Mouse (Mus musculus): ENCODE data around the gene Nog. TPM values are rescaled to one million over a fixed set of nuclear protein-coding genes. Genes with fewer than 3 reads are reported as not detected.
A peak's percentile ranks its signal among the peaks of the same experiment; 100 is the strongest.

Nog gene
- polyA plus RNA-seq, 1 experiment from 2014 or later = 4.1 TPM

DNA sequence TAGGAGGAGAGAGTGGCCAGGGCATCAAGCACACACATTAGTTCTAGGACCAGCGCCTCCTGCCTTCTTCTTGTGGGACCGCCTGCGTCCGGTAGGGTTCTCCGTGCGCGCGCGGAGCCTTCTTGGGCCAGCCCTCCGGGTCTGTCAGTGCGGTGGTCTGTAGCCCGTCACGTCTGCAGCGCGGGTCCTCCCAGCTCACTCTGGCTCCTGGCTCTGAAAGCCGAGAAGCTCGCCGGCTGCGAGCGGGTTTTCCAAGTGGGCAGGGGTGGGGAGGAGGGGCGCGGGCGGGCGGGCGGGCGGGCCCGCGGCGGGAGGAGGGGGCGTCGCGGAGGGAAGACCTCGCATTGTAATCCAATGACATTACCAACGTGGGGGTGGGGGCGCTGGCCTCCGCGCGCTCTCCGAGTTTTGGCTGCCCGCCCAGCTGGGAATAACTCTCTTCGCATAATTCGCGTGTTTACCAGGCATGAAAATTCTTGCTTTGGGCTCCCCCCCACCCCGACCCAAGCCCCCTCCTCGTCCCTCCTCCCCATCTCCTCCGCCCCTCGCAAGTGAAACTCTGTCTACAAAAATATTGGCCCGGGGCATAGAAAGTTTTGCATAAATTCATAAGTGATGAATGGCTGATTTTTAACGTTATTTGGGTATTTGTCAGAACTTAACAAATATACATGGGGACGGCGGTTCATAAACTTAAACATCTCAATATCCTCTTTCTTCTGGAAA is 3.7 kb downstream of the Nog start:
- Histone ChIP-seq H3K4me2 (ENCODE audit: low read length) (peak overlapping the region; percentile 88), H3K4me3 (ENCODE audit: low read depth, low read length) (peak overlapping the region; percentile 46), H3K27me3 (ENCODE audit: control insufficient read depth, insufficient read depth, low read depth, low read length) (no peaks in the 10 kb centered on the region), H3K27ac (ENCODE audit: low read length) (peak overlapping the region; percentile 55), H3K36me3 (ENCODE audit: control insufficient read depth, insufficient read depth, low read length) (no peaks in the 10 kb centered on the region), H3K9ac (ENCODE audit: low read depth, low read length) (peak overlapping the region; percentile 64), H3K9me3 (replicated peaks; ENCODE audit: control insufficient read depth, low read length, poor library complexity, severe bottlenecking) (no peaks in the 10 kb centered on the region), H3K4me1 (ENCODE audit: control insufficient read depth, insufficient read depth, low read length) (peaks cover 25% of the 10 kb centered on the region)
- ATAC-seq = peak; percentile 24; the same call in 1 of the 2 replicates
- 0% methylated on average over 38 of the region's 51 CpGs for WGBS

DNA sequence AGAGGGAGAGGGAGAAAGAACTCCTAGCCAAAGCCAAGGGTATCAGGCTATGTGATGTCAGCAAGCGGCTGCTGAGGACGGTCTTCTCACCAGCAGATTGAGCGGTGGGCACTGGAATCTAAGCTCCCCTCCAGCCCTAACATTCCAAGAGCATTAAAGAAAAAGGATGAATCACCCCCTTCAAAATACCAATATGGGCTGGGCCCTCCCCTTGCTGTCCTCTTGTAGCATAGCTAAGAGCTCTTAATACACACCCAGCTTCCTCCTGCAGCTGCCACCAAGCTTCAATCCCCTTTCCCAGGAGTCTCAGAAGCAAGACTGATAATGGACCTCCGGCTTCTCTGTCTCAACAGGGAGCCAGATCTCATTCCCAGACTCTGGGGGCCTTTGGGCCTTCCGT is 4.6 kb downstream of the Nog start:
- H3K36me3 ChIP-seq (ENCODE audit: control insufficient read depth, insufficient read depth, low read length) = no peaks in the 10 kb centered on the region
- H3K9me3 ChIP-seq (replicated peaks; ENCODE audit: control insufficient read depth, low read length, poor library complexity, severe bottlenecking) = no peaks in the 10 kb centered on the region
- peaks cover 25% of the 10 kb centered on the region for H3K4me1 ChIP-seq (ENCODE audit: control insufficient read depth, insufficient read depth, low read length)
- WGBS = 23% methylated on average over 5 of the region's 5 CpGs
- ATAC-seq = no peak
- peak overlapping the region; percentile 64; the same call in 1 of the 2 replicates for H3K9ac ChIP-seq (ENCODE audit: low read depth, low read length)
- no peak overlapping the region; the same call in 1 of the 2 replicates for H3K27ac ChIP-seq (ENCODE audit: low read length)
- peak overlapping the region; percentile 88 for H3K4me2 ChIP-seq (ENCODE audit: low read length)
- no peaks in the 10 kb centered on the region for H3K27me3 ChIP-seq (ENCODE audit: control insufficient read depth, insufficient read depth, low read depth, low read length)
- no peak overlapping the region for H3K4me3 ChIP-seq (ENCODE audit: low read depth, low read length)

DNA sequence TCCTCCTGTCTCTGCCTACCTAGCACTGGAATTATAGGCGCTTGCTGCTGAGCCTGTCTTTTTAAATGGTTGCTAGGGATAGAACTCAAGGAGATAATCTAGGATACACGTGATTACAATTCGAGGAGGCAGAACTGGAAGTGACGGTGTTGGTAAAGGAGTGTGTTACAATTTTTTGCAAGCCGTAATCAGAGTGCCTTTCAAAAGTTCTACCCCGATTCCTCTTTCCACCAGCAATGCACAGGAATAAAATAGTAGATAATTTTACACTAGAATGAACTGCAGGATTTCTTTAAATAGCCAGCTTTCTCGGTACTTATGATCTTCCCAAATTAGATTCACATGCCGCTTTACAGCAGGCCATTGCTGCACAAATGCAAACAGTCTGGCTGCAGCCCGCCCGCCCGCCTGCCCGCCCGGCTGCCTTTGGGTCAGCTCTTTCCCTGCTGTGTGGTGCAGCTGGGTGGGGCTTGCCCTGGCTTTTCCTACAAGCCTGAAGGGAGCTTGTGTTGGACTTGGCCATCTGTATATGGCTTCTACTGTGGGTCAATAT is 32.2 kb downstream of the Nog start:
- no peaks in the 10 kb centered on the region for H3K36me3 ChIP-seq (ENCODE audit: control insufficient read depth, insufficient read depth, low read length)
- 81% methylated on average over 13 of the region's 13 CpGs for WGBS

DNA sequence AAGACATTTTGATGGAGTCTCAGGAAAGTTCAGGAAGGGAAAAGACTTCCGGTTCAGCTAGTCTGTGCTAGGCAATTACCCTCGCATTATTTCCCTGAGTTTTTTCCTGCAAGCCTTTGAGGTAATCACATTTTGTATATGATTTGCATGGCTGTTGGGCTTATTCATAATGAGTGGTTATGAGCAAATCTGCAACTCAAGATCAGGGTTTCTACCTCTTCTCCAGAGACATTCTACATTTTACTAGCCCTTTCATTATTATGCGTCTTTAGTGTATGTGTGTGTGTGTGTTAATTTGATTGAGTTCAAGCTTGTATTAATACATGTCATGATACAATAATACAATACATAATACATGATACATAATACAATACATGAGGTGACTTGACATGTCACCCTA is 34.6 kb downstream of the Nog start:
- 98% methylated on average over 3 of the region's 3 CpGs for WGBS

More for the DNA sequence above, 32.2 kb downstream of the Nog start:
- Histone ChIP-seq H3K9me3 (replicated peaks; ENCODE audit: control insufficient read depth, low read length, poor library complexity, severe bottlenecking) (no peaks in the 10 kb centered on the region), H3K27ac (ENCODE audit: low read length) (no peak overlapping the region), H3K27me3 (ENCODE audit: control insufficient read depth, insufficient read depth, low read depth, low read length) (no peaks in the 10 kb centered on the region), H3K4me3 (ENCODE audit: low read depth, low read length) (no peak overlapping the region), H3K4me1 (ENCODE audit: control insufficient read depth, insufficient read depth, low read length) (no peaks in the 10 kb centered on the region), H3K9ac (ENCODE audit: low read depth, low read length) (no peak overlapping the region), H3K4me2 (ENCODE audit: low read length) (no peak overlapping the region)
- ATAC-seq = no peak

DNA sequence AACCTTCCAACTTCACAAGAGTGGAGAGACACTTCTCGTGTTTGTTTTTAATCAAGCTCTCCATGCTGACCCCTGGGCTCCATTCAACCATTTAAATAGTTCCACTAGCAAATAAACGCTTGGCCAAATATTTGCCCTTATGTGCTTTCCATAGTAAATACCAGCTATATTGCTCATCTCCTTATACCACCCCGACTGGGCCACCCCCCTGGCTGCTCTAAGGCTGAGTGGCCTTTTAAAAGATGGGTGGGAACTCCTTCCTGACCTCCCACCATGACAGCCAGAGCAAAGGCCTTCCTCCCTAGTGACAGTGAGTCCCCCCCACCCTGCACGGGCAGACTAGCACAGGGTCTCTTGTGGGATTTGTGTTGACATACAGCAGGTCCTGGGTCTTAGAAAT is 37.1 kb downstream of the Nog start:
- H3K36me3 ChIP-seq (ENCODE audit: control insufficient read depth, insufficient read depth, low read length) = no peaks in the 10 kb centered on the region
- no peaks in the 10 kb centered on the region for H3K27me3 ChIP-seq (ENCODE audit: control insufficient read depth, insufficient read depth, low read depth, low read length)
- H3K4me1 ChIP-seq (ENCODE audit: control insufficient read depth, insufficient read depth, low read length) = no peaks in the 10 kb centered on the region
- H3K9ac ChIP-seq (ENCODE audit: low read depth, low read length) = no peak overlapping the region
- no peak overlapping the region for H3K4me2 ChIP-seq (ENCODE audit: low read length)
- ATAC-seq = no peak
- H3K27ac ChIP-seq (ENCODE audit: low read length) = no peak overlapping the region
- no peaks in the 10 kb centered on the region for H3K9me3 ChIP-seq (replicated peaks; ENCODE audit: control insufficient read depth, low read length, poor library complexity, severe bottlenecking)
- no peak overlapping the region for H3K4me3 ChIP-seq (ENCODE audit: low read depth, low read length)
- WGBS = 64% methylated on average over 4 of the region's 4 CpGs

More for the DNA sequence above, 34.6 kb downstream of the Nog start:
- H3K36me3 ChIP-seq (ENCODE audit: control insufficient read depth, insufficient read depth, low read length) = no peaks in the 10 kb centered on the region
- H3K4me3 ChIP-seq (ENCODE audit: low read depth, low read length) = no peak overlapping the region
- H3K27ac ChIP-seq (ENCODE audit: low read length) = no peak overlapping the region
- H3K4me2 ChIP-seq (ENCODE audit: low read length) = no peak overlapping the region
- no peak overlapping the region for H3K9ac ChIP-seq (ENCODE audit: low read depth, low read length)
- no peak for ATAC-seq
- H3K27me3 ChIP-seq (ENCODE audit: control insufficient read depth, insufficient read depth, low read depth, low read length) = no peaks in the 10 kb centered on the region
- no peaks in the 10 kb centered on the region for H3K9me3 ChIP-seq (replicated peaks; ENCODE audit: control insufficient read depth, low read length, poor library complexity, severe bottlenecking)
- H3K4me1 ChIP-seq (ENCODE audit: control insufficient read depth, insufficient read depth, low read length) = no peaks in the 10 kb centered on the region

DNA sequence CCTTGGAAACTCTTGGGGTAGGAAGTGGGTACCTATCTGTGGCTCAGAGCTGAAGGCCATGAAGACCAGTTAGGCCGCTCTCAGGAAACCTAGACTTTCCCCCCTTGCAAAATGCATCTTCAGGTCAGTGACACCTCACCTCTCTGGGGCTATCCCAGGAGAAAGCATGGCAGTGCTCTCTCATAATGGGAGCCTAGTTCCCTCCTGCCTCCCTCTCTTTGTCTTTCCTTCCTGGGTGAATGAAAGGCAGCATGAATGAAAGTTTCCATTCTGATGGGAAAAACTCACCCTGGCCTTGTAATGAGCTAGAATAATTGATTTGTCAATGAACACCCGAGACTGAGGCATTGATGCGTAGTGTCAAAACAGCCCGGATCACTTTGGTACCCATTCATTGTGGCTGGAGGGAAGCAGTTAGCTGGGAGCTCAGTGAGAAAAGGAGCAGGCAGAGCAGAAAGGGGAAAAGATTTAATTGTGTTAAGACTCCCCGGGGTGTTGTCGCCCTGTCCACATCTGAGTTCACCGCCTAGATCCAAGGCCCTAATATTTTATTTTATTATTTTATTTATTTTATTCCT is 42.7 kb downstream of the Nog start:
- Histone ChIP-seq H3K4me2 (ENCODE audit: low read length) (no peak overlapping the region), H3K27me3 (ENCODE audit: control insufficient read depth, insufficient read depth, low read depth, low read length) (no peaks in the 10 kb centered on the region), H3K4me3 (ENCODE audit: low read depth, low read length) (no peak overlapping the region), H3K9me3 (replicated peaks; ENCODE audit: control insufficient read depth, low read length, poor library complexity, severe bottlenecking) (no peaks in the 10 kb centered on the region), H3K9ac (ENCODE audit: low read depth, low read length) (no peak overlapping the region), H3K4me1 (ENCODE audit: control insufficient read depth, insufficient read depth, low read length) (peaks cover 4% of the 10 kb centered on the region; the same call in 1 of the 2 replicates), H3K36me3 (ENCODE audit: control insufficient read depth, insufficient read depth, low read length) (no peaks in the 10 kb centered on the region), H3K27ac (ENCODE audit: low read length) (no peak overlapping the region)
- ATAC-seq = no peak
- 25% methylated on average over 7 of the region's 7 CpGs for WGBS

DNA sequence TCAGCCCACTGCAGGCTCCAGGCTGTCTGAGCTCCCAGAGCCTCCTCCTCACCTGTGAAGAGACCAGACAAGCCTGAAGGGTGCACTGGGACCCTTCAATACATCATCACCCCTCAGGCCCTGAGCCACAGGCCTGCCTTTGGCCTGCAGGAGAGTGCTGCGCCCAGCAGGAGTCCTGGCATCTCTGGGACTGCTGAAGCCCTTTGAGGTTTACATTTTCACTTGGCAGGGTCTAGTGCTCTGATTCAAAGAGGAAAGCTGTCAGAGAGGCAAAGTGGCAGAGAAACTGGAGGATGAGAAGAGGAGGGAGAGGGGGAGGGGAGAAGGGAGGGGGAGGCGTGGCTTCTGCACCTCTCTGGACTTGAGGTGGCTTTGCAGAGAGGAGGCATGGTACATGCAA is 44.2 kb downstream of the Nog start:
- H3K9me3 ChIP-seq (replicated peaks; ENCODE audit: control insufficient read depth, low read length, poor library complexity, severe bottlenecking) = no peaks in the 10 kb centered on the region
- no peak overlapping the region for H3K4me3 ChIP-seq (ENCODE audit: low read depth, low read length)
- H3K9ac ChIP-seq (ENCODE audit: low read depth, low read length) = no peak overlapping the region
- H3K36me3 ChIP-seq (ENCODE audit: control insufficient read depth, insufficient read depth, low read length) = no peaks in the 10 kb centered on the region
- peaks cover 4% of the 10 kb centered on the region; the same call in 1 of the 2 replicates for H3K4me1 ChIP-seq (ENCODE audit: control insufficient read depth, insufficient read depth, low read length)
- no peaks in the 10 kb centered on the region for H3K27me3 ChIP-seq (ENCODE audit: control insufficient read depth, insufficient read depth, low read depth, low read length)
- WGBS = 37% methylated on average over 2 of the region's 2 CpGs
- H3K27ac ChIP-seq (ENCODE audit: low read length) = no peak overlapping the region
- ATAC-seq = no peak
- H3K4me2 ChIP-seq (ENCODE audit: low read length) = no peak overlapping the region

DNA sequence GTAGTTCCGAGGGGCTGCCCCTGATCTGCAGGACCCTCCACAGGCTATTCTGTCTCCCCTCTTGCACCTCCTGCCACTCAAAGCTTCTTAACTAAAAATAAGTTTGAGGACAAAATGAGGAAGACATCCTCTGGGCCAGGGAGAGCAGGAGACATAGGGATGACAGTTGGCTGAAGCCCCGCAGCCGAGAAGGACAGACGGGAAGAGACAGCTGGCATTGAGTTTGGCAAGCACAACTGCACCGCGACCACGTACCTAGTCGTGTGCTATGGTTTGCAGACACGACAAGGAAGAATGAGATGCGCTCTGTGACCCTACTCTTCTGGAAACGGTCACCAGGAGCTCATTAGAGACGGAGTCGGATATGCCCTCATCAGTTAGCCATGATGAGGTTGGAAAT is 48.2 kb downstream of the Nog start:
- H3K27me3 ChIP-seq (ENCODE audit: control insufficient read depth, insufficient read depth, low read depth, low read length) = no peaks in the 10 kb centered on the region
- no peak overlapping the region for H3K9ac ChIP-seq (ENCODE audit: low read depth, low read length)
- H3K4me3 ChIP-seq (ENCODE audit: low read depth, low read length) = no peak overlapping the region
- no peak for ATAC-seq
- H3K36me3 ChIP-seq (ENCODE audit: control insufficient read depth, insufficient read depth, low read length) = no peaks in the 10 kb centered on the region
- no peak overlapping the region for H3K4me2 ChIP-seq (ENCODE audit: low read length)
- H3K4me1 ChIP-seq (ENCODE audit: control insufficient read depth, insufficient read depth, low read length) = peaks cover 4% of the 10 kb centered on the region; the same call in 1 of the 2 replicates
- 84% methylated on average over 13 of the region's 13 CpGs for WGBS
- H3K9me3 ChIP-seq (replicated peaks; ENCODE audit: control insufficient read depth, low read length, poor library complexity, severe bottlenecking) = no peaks in the 10 kb centered on the region
- H3K27ac ChIP-seq (ENCODE audit: low read length) = no peak overlapping the region
